Mouse (Mus musculus): Measurements from ENCODE around the gene Rgs18. TPM values are rescaled to one million over a fixed set of nuclear protein-coding genes. Genes with fewer than 3 reads are reported as not detected.

Gene Rgs18
- 1.6 and 2.0 TPM in 2 replicates for polyA plus RNA-seq (2012; rRNA removed)

GRCm38 (mm10) chr1:144775331-144775730 is at the start of gene Rgs18:
TSS of gene Rgs18 (minus strand) at chr1:144775435.
- DNase-seq (ENCODE audit: low spot score), result no peak

DNA sequence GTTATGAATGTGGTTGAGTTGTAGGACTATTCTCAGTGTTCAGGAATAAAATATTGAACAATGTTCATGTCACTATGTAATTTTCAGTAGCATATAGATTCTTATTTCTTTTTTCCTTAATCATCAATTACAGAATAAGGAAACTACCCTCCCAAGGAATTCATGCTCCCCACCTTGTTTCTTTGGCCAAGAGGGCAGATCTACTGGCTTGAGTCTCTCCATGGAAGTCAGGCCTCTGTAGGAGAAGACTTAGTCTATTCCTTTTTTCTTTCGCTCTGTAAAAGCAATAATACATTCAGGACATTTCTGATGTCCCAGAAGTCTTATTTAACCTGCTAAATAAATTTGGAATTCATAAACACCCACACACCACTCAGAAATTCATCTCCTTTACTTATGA is 841 bp downstream of the Rgs18 start:
- no peak for DNase-seq (ENCODE audit: low spot score)

DNA sequence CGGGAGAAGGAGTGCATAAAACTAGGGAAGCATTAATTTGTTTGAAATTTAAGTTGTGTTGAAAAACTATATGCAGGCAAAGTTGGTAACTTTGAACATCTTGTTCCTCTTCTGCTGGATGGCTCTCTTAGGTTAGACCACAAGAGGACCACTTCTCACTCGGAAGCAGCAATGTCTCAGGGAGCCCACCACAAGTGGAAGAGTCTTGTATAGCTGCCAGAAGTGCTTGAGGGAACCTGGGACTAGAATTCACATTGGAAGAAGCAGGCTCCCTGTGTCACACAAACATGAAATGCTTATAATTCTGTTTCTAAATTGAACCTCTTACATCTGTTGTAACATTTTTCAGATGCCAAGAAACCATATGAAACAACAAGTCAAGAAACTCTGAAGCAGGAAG is 9.0 kb downstream of the Rgs18 start:
- DNase-seq (ENCODE audit: low spot score), result no peak

- DNase-seq (ENCODE audit: low spot score), result no peak
These were observed 14.4 kb downstream of the Rgs18 start for GRCm38 (mm10) chr1:144760792-144761191.

GRCm38 (mm10) chr1:144750763-144751162 is 24.5 kb downstream of the Rgs18 start:
- no peak for DNase-seq (ENCODE audit: low spot score)

DNA sequence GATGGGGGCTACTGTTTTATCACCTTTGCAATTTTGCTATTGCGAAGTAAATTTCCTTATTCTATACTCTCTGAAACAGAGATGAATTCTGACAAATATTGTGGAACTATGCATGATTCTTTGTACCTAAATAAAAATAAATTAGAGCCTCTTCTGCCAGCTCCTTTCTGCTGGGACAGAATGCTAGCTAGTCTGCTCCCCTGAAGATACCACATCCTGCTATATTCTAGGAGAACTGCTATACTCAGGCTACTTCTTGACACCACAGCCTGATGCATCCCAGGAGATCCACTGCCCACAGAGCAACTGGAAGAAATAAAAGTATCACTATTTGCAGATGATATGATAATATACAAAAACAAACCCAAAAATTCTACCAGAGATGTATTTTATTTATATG is 29.1 kb downstream of the Rgs18 start:
- DNase-seq (ENCODE audit: low spot score), result no peak

DNA sequence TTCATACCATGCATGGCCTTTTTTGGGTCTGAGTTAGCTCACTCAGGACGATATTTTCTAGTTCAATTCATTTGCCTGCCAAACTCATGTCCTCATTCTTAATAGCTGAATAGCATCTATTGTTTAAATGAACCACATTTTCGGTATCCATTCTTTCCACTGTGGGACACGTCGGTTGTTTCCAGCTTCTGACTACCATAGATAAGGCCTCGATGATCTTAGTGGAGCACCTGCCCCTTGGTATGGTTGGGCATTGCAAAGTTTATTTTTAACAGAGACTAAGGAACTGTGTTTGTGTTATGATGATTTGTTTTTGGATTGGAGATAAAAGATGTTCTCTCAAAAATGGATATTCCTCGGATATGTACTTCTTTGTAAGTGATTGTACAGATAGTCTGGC is 37.5 kb downstream of the Rgs18 start:
- DNase-seq (ENCODE audit: low spot score), result no peak

DNA sequence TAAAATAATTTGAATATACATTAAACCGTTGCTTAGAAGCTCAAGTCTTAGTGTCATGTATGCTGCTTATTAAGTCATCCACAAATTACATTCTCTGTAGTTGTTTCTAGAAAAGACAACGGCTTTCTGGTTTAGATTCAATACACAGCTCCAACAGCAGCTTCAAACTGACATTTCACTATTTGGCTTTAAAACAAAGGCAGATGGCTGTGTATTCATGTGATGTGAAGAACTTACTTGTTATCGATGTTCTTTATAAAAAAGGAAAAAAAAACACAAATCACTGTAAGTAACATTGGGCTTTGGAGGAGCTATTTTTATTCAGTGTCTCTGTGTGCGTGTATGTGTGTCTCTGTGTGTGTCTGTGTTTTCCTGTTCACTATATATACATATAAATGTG is 54.5 kb downstream of the Rgs18 start:
- no peak for DNase-seq (ENCODE audit: low spot score)

GRCm38 (mm10) chr1:144704373-144704772 is 70.9 kb downstream of the Rgs18 start:
- no peak for DNase-seq (ENCODE audit: low spot score)

Other genes with a start within 250 kb of the Rgs18 start
- gene Rgs21, start 207.8 kb downstream of the Rgs18 start, polyA plus RNA-seq (2012; rRNA removed), result not detected in 2 replicates